Mouse (Mus musculus) heart, adult 18-20 months (tissue): Measurements from ENCODE around the gene Cwf19l1. TPM values are rescaled to one million over a fixed set of nuclear protein-coding genes. Genes with fewer than 3 reads are reported as not detected.

Experiments used
- DNase-seq, 2 experiments: peaks; one replicate each; pipeline ENCODE4 v3.0.0; 2021 to 2022; ENCODE audit warnings: mixed read lengths in 1 of 2
- total RNA-seq, 2 experiments: library from RNA; stranded (reverse); gene quantifications; 2 replicates each; pipeline ENCODE4 v1.2.3; 2021

Gene Cwf19l1
- total RNA-seq, 2 experiments from 2014 or later: 9.0 to 9.1 TPM

- DNase-seq: no peak
Observed at GRCm38 (mm10) chr19:44063773-44064172, 71.9 kb downstream of the Cwf19l1 start.

GRCm38 (mm10) chr19:44060226-44060625 is 75.5 kb downstream of the Cwf19l1 start:
- DNase-seq: no peak

Other genes starting within 250 kb of the Cwf19l1 start
- 1 to 10 TPM; 9.0 to 10.0 TPM for gene Dnmbp, start 195.7 kb downstream of the Cwf19l1 start, total RNA-seq
- gene Cpn1, start 149.3 kb downstream of the Cwf19l1 start, total RNA-seq: not detected
- gene Cyp2c23, start 106.7 kb downstream of the Cwf19l1 start, total RNA-seq: under 1 TPM in 1 of 2 experiments, not detected in 1; 0.15 TPM
- 10 to 100 TPM in 1 of 2 experiments, 1 to 10 TPM in 1; 9.1 to 11.2 TPM for gene Erlin1, start 66.1 kb downstream of the Cwf19l1 start, total RNA-seq
- 10 to 100 TPM; 25.8 to 28.0 TPM for gene Chuk, start 28.4 kb downstream of the Cwf19l1 start, total RNA-seq
- gene Bloc1s2, start 10.6 kb upstream of the Cwf19l1 start, total RNA-seq: 10 to 100 TPM; 19.0 to 24.3 TPM
- gene Pkd2l1, start 56.6 kb upstream of the Cwf19l1 start, total RNA-seq: not detected
- not detected for gene Scd3, start 67.4 kb upstream of the Cwf19l1 start, total RNA-seq
- 1 to 10 TPM; 9.1 to 9.4 TPM for gene Scd2, start 157.8 kb upstream of the Cwf19l1 start, total RNA-seq
- gene Scd4, start 197.2 kb upstream of the Cwf19l1 start, total RNA-seq: 1 to 10 TPM; 4.3 to 7.8 TPM